Mouse (Mus musculus) adrenal gland, adult 2 months (tissue): Measurements from ENCODE around the gene Flna. TPM values are rescaled to one million over a fixed set of nuclear protein-coding genes. Genes with fewer than 3 reads are reported as not detected.

ENCODE experiments used
- DNase-seq: peaks from one replicate; pipeline ENCODE4 v3.0.0; 2021
- long read RNA-seq: library from polyadenylated mRNA; stranded (forward); transcript quantifications from one replicate; pipeline ENCODE4 v2.0.0, GENCODE M21; 2021
- polyA plus RNA-seq: library from polyadenylated mRNA; depleted of rRNA; stranded (reverse); fragments of >200 nt; gene quantifications from 2 replicates; pipeline ENCODE4 v1.2.3, GENCODE M21; 2012; rRNA removed
- total RNA-seq, 2 experiments: library from RNA; stranded (reverse); gene quantifications; 2 replicates each; pipeline ENCODE4 v1.2.3; 2021

Gene Flna
- total RNA-seq (100 to 1,000 TPM; 120 to 195 TPM), polyA plus RNA-seq (134 and 139 TPM in 2 replicates)
- long read RNA-seq, full-length matches to known transcripts, result 3 of 31 reads
- long read RNA-seq, partial matches to known transcripts, result 22 of 31 reads
- long read RNA-seq, other reads (novel, unspliced or antisense), result 6 of 31 reads

- peak; percentile 78 for DNase-seq
Measured at GRCm38 (mm10) chrX:74249615-74250014, at the start of gene Flna. TSS of gene Flna (minus strand) at chrX:74249820.

- no peak for DNase-seq
Measured at GRCm38 (mm10) chrX:74298348-74298747, 48.7 kb upstream of the Flna start.

GRCm38 (mm10) chrX:74296538-74297448 lies 47.2 kb upstream of the Flna start, which contains the start of gene Atp6ap1:
TSS of gene Atp6ap1 (plus strand) at chrX:74297097.
- peak; percentile 95 for DNase-seq

- DNase-seq, result no peak
Measured at GRCm38 (mm10) chrX:74293431-74293830, 43.8 kb upstream of the Flna start.

- DNase-seq, result no peak
Measured at GRCm38 (mm10) chrX:74283092-74283437, 33.4 kb upstream of the Flna start.

GRCm38 (mm10) chrX:74282395-74283091 lies 32.9 kb upstream of the Flna start:
- DNase-seq, result peak; percentile 90

GRCm38 (mm10) chrX:74281732-74282394 lies 32.2 kb upstream of the Flna start, which contains the start of the genes Taz and Dnase1l1:
TSS of gene Taz (plus strand) at chrX:74281912.
TSS of gene Dnase1l1 (minus strand) at chrX:74282337.
- peak; percentile 91 for DNase-seq

GRCm38 (mm10) chrX:74281041-74281731 lies 31.6 kb upstream of the Flna start:
- no peak for DNase-seq

GRCm38 (mm10) chrX:74277916-74278315 lies 28.3 kb upstream of the Flna start:
- no peak for DNase-seq

- no peak for DNase-seq
Measured at GRCm38 (mm10) chrX:74273422-74274322, 24.1 kb upstream of the Flna start.

GRCm38 (mm10) chrX:74270902-74271551 lies 21.4 kb upstream of the Flna start:
- peak; percentile 46 for DNase-seq

GRCm38 (mm10) chrX:74270062-74270901 lies 20.7 kb upstream of the Flna start, which contains the start of gene Rpl10:
TSS of gene Rpl10 (plus strand) at chrX:74270812.
- peak; percentile 92 for DNase-seq

- DNase-seq, result no peak
Measured at GRCm38 (mm10) chrX:74269736-74270061, 20.1 kb upstream of the Flna start.

GRCm38 (mm10) chrX:74257746-74258145 lies 8.1 kb upstream of the Flna start:
- DNase-seq, result no peak

GRCm38 (mm10) chrX:74254888-74255565 lies 5.4 kb upstream of the Flna start:
- DNase-seq, result no peak

GRCm38 (mm10) chrX:74254153-74254887 lies 4.7 kb upstream of the Flna start, which contains the start of gene Emd:
TSS of gene Emd (plus strand) at chrX:74254687.
- peak; percentile 92 for DNase-seq

- DNase-seq, result peak; percentile 60
Measured at GRCm38 (mm10) chrX:74248651-74249050, 969 bp downstream of the Flna start.
